Mouse (Mus musculus) left cerebral cortex, adult 11 months (tissue): ENCODE measurements at regions not wholly inside any gene's neighbourhood (a gene's known extent, or its start where the extent isn't known, plus 50 kb on each side); places are given as distances from the start of the nearest gene placed in this dataset.

Experiments used
- DNase-seq: peaks from one replicate; pipeline ENCODE4 v3.0.0; 2022; ENCODE audit warnings: low spot score

DNA sequence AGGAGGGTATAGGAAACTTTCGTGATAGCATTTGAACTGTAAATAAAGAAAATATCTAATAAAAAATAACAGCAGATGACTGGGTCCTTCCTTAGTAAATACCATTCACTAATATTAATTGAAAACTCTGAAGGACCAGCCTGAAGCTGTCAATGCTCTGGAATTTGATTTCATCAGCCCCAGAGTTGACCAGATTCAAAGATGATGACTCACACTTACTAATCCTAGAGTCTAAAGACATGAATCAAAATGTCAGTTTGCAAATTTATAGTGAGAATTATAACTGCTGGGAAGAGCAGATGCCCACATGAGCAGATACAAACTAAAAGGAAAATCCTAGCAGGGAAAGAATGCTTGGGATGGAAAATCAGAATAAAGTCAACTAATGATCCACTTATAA lies 77.8 kb upstream of the Tac1 start:
- DNase-seq, result no peak

DNA sequence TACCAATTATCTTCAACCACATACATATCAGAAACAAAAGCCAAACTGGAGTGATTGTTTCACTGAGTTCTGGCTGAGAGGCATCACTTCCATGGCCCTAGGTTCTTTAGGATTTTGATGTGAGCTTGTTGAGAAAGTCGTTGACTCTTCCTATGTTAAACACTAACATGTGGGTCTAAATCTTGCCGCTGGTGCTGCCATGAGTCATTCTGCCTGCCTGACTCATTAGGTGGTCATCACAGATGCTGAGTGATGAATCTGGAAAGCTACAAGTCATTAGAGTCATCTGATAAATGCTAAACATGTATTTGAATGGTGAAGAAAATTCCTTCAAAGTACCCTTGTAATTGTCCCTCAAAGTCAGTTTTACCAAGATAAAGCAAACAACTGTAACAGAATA lies 60.4 kb upstream of the Tac1 start:
- DNase-seq, result no peak

DNA sequence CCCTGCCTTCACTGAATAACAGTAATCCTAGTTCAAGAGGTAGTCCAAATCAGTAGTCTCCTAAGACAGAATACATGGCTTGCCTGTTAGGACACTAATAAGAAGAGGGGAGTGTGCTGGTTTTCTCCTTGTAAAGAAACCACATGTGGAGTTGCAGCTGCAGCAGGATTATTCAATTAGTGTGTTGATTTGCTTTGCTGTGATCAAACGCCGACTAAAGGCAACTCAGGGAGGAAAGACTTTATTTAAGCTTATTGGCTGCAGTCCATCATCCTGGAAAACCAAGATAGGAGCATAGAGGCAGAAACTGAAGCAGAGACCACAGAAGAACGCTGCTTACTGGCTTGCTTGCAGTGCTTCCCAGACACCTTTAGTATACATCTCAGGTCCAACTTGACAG lies 57.9 kb upstream of the Tac1 start:
- no peak for DNase-seq
